Mouse (Mus musculus): ENCODE results near the gene Calhm5. TPM values are rescaled to one million over a fixed set of nuclear protein-coding genes. Genes with fewer than 3 reads are reported as not detected.

The Calhm5 gene
- polyA plus RNA-seq, 1 experiment, result 0.14 TPM

DNA sequence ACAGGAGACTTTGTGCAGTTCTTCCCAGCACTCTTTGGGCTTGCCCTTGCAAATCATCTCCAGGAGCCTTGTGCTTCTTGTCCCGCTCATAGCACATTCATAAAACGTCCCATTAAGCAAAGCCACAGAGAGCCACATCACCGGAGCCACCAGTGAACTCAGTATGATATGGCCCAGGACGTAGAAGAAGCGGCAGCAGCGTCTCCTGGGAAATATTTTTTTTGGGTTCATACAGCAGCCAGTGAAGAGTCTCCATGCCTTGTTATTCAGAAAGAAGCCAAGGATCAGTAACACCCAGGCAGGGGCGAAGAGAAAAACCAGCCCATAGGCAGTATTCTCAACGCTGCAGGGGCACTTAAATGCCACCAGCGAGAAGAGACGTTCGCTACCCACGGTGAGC, 355 bp downstream of the Calhm5 start:
- H3K27me3 ChIP-seq (ENCODE audit: control insufficient read depth, insufficient read depth, low read length), result no peaks in the 10 kb centered on the region
- WGBS, result 50% methylated on average over 12 of the region's 12 CpGs
- peak overlapping the region; percentile 41 for H3K4me3 ChIP-seq (ENCODE audit: low read depth, low read length)
- no peak for TF ChIP-seq CTCF (IDR thresholded peaks at IDR 0.05; ENCODE audit: extremely low read depth, insufficient read length, insufficient replicate concordance, low read depth, low read length)
- no peak for TF ChIP-seq POLR2A (IDR thresholded peaks at IDR 0.05; ENCODE audit: low read depth, low read length)
- H3K36me3 ChIP-seq (ENCODE audit: control insufficient read depth, insufficient read depth, low read length), result no peaks in the 10 kb centered on the region
- peak overlapping the region; percentile 38; the same call in 1 of the 2 replicates for H3K27ac ChIP-seq (ENCODE audit: insufficient read depth, low read depth, low read length)
- H3K4me1 ChIP-seq (ENCODE audit: control insufficient read depth, insufficient read depth, insufficient read length, low read length), result no peaks in the 10 kb centered on the region

GRCm38 (mm10) chr10:34095147-34095546, 1.2 kb downstream of the Calhm5 start:
- Histone ChIP-seq H3K27me3 (ENCODE audit: control insufficient read depth, insufficient read depth, low read length) (no peaks in the 10 kb centered on the region), H3K4me3 (ENCODE audit: low read depth, low read length) (no peak overlapping the region), H3K36me3 (ENCODE audit: control insufficient read depth, insufficient read depth, low read length) (no peaks in the 10 kb centered on the region), H3K27ac (ENCODE audit: insufficient read depth, low read depth, low read length) (no peak overlapping the region), H3K4me1 (ENCODE audit: control insufficient read depth, insufficient read depth, insufficient read length, low read length) (no peaks in the 10 kb centered on the region)
- 68% methylated on average over 2 of the region's 2 CpGs for WGBS
- TF ChIP-seq CTCF (IDR thresholded peaks at IDR 0.05; ENCODE audit: extremely low read depth, insufficient read length, insufficient replicate concordance, low read depth, low read length) (no peak), POLR2A (IDR thresholded peaks at IDR 0.05; ENCODE audit: low read depth, low read length) (no peak)

GRCm38 (mm10) chr10:34091888-34092287, 4.4 kb downstream of the Calhm5 start:
- no peaks in the 10 kb centered on the region for H3K36me3 ChIP-seq (ENCODE audit: control insufficient read depth, insufficient read depth, low read length)
- no peaks in the 10 kb centered on the region for H3K4me1 ChIP-seq (ENCODE audit: control insufficient read depth, insufficient read depth, insufficient read length, low read length)
- no peak overlapping the region for H3K4me3 ChIP-seq (ENCODE audit: low read depth, low read length)
- WGBS, result 63% methylated on average over 5 of the region's 5 CpGs
- H3K27me3 ChIP-seq (ENCODE audit: control insufficient read depth, insufficient read depth, low read length), result no peaks in the 10 kb centered on the region
- no peak overlapping the region for H3K27ac ChIP-seq (ENCODE audit: insufficient read depth, low read depth, low read length)
- TF ChIP-seq POLR2A (IDR thresholded peaks at IDR 0.05; ENCODE audit: low read depth, low read length) (no peak), CTCF (IDR thresholded peaks at IDR 0.05; ENCODE audit: extremely low read depth, insufficient read length, insufficient replicate concordance, low read depth, low read length) (no peak)

DNA sequence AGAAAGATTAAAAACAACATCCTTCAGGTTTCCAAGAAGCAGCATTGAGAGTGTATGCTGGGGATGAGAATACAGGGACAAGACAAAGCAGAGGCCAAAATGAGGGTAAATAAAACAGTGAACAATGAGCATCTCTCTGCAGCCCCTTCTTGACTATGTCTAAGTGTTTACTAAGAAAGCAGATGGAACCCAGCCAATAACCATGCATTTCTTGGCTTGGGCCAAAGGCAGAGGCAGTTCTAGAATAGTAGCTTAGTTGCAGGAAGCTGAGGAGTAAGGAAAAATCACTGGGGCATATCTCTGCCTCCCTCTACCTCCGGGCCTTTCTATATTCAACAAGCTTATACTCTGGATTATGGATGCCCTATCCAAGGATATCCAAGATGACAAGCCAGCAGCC, 5.8 kb downstream of the Calhm5 start:
- Histone ChIP-seq H3K4me1 (ENCODE audit: control insufficient read depth, insufficient read depth, insufficient read length, low read length) (no peaks in the 10 kb centered on the region), H3K27ac (ENCODE audit: insufficient read depth, low read depth, low read length) (no peak overlapping the region), H3K27me3 (ENCODE audit: control insufficient read depth, insufficient read depth, low read length) (no peaks in the 10 kb centered on the region), H3K4me3 (ENCODE audit: low read depth, low read length) (no peak overlapping the region), H3K36me3 (ENCODE audit: control insufficient read depth, insufficient read depth, low read length) (no peaks in the 10 kb centered on the region)
- 71% methylated on average over 1 of the region's 1 CpGs for WGBS
- TF ChIP-seq POLR2A (IDR thresholded peaks at IDR 0.05; ENCODE audit: low read depth, low read length), result no peak

DNA sequence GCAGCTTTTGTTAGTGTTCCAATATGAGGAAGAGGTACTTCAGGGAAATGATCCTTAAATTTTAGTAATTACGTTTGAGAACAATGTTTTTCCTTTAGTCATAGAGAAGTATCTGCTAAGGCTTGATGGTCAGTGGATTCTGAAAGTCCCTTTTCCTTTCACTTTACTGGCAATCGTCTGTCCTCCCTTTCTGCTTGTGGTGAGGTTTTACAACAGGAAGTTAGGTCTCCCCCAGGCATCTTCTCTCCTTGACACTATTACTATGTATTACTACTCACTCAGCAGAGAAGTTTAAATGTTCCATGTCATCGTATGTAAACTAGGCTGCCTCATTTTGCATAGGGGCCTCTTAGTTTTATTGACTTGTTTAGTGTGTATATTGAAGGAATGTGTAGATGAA, 6.8 kb downstream of the Calhm5 start:
- H3K27me3 ChIP-seq (ENCODE audit: control insufficient read depth, insufficient read depth, low read length), result no peaks in the 10 kb centered on the region
- no peaks in the 10 kb centered on the region for H3K36me3 ChIP-seq (ENCODE audit: control insufficient read depth, insufficient read depth, low read length)
- no peak for TF ChIP-seq POLR2A (IDR thresholded peaks at IDR 0.05; ENCODE audit: low read depth, low read length)
- TF ChIP-seq CTCF (IDR thresholded peaks at IDR 0.05; ENCODE audit: extremely low read depth, insufficient read length, insufficient replicate concordance, low read depth, low read length), result no peak
- no peak overlapping the region for H3K27ac ChIP-seq (ENCODE audit: insufficient read depth, low read depth, low read length)
- H3K4me3 ChIP-seq (ENCODE audit: low read depth, low read length), result no peak overlapping the region
- no peaks in the 10 kb centered on the region for H3K4me1 ChIP-seq (ENCODE audit: control insufficient read depth, insufficient read depth, insufficient read length, low read length)
- WGBS, result 42% methylated on average over 3 of the region's 3 CpGs

DNA sequence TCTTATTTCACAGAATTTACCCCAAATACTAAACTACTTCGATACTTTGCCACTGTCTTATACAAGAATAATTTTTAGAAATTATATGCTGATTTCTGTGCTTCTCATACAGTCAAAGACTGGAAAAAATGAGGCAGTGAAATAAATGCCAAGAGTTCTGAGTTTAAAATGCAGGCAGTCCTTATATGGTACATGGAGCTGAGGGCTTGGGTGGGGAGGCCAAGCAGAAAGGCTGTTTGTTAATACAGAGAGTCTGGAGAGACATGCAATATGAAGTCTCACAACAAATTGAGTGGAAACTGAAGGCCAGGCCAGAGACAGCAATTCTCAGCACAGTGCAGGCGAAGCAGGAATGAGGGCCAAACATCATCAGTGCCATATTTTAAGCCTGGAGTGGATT, 7.8 kb downstream of the Calhm5 start:
- Histone ChIP-seq H3K27me3 (ENCODE audit: control insufficient read depth, insufficient read depth, low read length) (no peaks in the 10 kb centered on the region), H3K36me3 (ENCODE audit: control insufficient read depth, insufficient read depth, low read length) (no peaks in the 10 kb centered on the region), H3K27ac (ENCODE audit: insufficient read depth, low read depth, low read length) (no peak overlapping the region), H3K4me3 (ENCODE audit: low read depth, low read length) (no peak overlapping the region), H3K4me1 (ENCODE audit: control insufficient read depth, insufficient read depth, insufficient read length, low read length) (no peaks in the 10 kb centered on the region)
- TF ChIP-seq POLR2A (IDR thresholded peaks at IDR 0.05; ENCODE audit: low read depth, low read length), result no peak
- TF ChIP-seq CTCF (IDR thresholded peaks at IDR 0.05; ENCODE audit: extremely low read depth, insufficient read length, insufficient replicate concordance, low read depth, low read length), result no peak
- WGBS, result 74% methylated on average over 2 of the region's 2 CpGs

DNA sequence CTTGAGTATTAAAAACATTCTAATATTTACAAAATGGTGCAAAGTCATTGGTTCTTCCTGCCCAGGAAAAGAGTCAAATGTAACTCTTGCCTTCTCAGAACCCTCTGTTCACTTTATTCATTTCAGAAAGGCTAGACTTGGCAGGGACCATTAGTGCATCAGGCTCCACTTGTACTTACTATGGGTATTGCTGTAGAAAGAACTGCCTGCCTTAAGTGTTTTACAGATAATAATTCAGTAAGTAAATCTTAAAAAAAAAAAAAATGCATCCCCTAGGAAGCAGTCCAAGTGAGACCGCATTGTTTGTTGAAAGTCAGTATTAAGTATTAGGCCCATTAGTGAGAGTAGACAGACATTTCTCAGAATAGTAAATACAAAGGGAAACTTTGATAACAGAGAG, 9.8 kb downstream of the Calhm5 start:
- no peak for TF ChIP-seq CTCF (IDR thresholded peaks at IDR 0.05; ENCODE audit: extremely low read depth, insufficient read length, insufficient replicate concordance, low read depth, low read length)
- TF ChIP-seq POLR2A (IDR thresholded peaks at IDR 0.05; ENCODE audit: low read depth, low read length), result no peak

More for the DNA sequence above, 9.8 kb downstream of the Calhm5 start:
- 69% methylated on average over 1 of the region's 1 CpGs for WGBS
- Histone ChIP-seq H3K4me1 (ENCODE audit: control insufficient read depth, insufficient read depth, insufficient read length, low read length) (no peaks in the 10 kb centered on the region), H3K27ac (ENCODE audit: insufficient read depth, low read depth, low read length) (no peak overlapping the region), H3K36me3 (ENCODE audit: control insufficient read depth, insufficient read depth, low read length) (no peaks in the 10 kb centered on the region), H3K4me3 (ENCODE audit: low read depth, low read length) (no peak overlapping the region), H3K27me3 (ENCODE audit: control insufficient read depth, insufficient read depth, low read length) (no peaks in the 10 kb centered on the region)

Data from small intestine, adult 2 months (tissue).